ENCODE assay signal across 8 mouse cellular contexts in genomic region chr8:47412696-47413523, GRCm38 (mm10). TPM values are rescaled to one million over a fixed set of nuclear protein-coding genes. Genes with fewer than 3 reads are reported as not detected.
DNase-seq lines count a peak whose midpoint lies in the region; ATAC-seq lines count a peak whose summit lies in the region.

No protein-coding gene starts in this region.

- ATAC-seq in forebrain, embryonic 14.5 days = peak; percentile 64
- peak; percentile 54 for ATAC-seq in hindbrain, embryonic 15.5 days (ENCODE audit: low FRiP score, low read depth)
- no peak for ATAC-seq in liver, embryonic 13.5 days (ENCODE audit: low read depth)
- peak; percentile 71 for ATAC-seq in neural tube, embryonic 14.5 days (ENCODE audit: low read depth)
- no peak for ATAC-seq in CD4-positive, CD25-positive, alpha-beta regulatory T cell, adult 4 months

- peak; percentile 87 for DNase-seq in heart, adult 11 months
- no peak for DNase-seq in heart, adult 8-10 months (ENCODE audit: low spot score)
- peak; percentile 67 for DNase-seq in ZHBTc4 (ENCODE audit: low read depth, low spot score)
- peak; percentile 33 for DNase-seq in forebrain, embryonic 14.5 days (ENCODE audit: low spot score)
- DNase-seq in liver, embryonic 13.5 days = no peak

- H3K9me3 ChIP-seq in forebrain, embryonic 14.5 days (replicated peaks; ENCODE audit: control insufficient read depth, low read length) = no peaks in the 10 kb centered on the region
- no peaks in the 10 kb centered on the region for H3K9me3 ChIP-seq in hindbrain, embryonic 15.5 days
- H3K9me3 ChIP-seq in liver, embryonic 13.5 days (replicated peaks) = no peaks in the 10 kb centered on the region
- H3K9me3 ChIP-seq in neural tube, embryonic 14.5 days (ENCODE audit: control insufficient read depth, low read length) = no peaks in the 10 kb centered on the region

- peaks cover 42% of the 10 kb centered on the region for H3K27me3 ChIP-seq in forebrain, embryonic 14.5 days (replicated peaks; ENCODE audit: control insufficient read depth, insufficient read depth, low read length)
- H3K27me3 ChIP-seq in hindbrain, embryonic 15.5 days = peaks cover 63% of the 10 kb centered on the region
- H3K27me3 ChIP-seq in liver, embryonic 13.5 days = peaks cover 77% of the 10 kb centered on the region
- H3K27me3 ChIP-seq in neural tube, embryonic 14.5 days (ENCODE audit: control insufficient read depth, insufficient read depth, low read length) = peaks cover 38% of the 10 kb centered on the region

- H3K4me2 ChIP-seq in forebrain, embryonic 14.5 days (ENCODE audit: low read length) = peak overlapping the region; percentile 99
- H3K4me2 ChIP-seq in hindbrain, embryonic 15.5 days = peak overlapping the region; percentile 96
- H3K4me2 ChIP-seq in liver, embryonic 13.5 days = peak overlapping the region; percentile 63
- peak overlapping the region; percentile 95 for H3K4me2 ChIP-seq in neural tube, embryonic 14.5 days (ENCODE audit: low read depth, low read length)

- WGBS in forebrain, embryonic 14.5 days = under 1% methylated on average over 76 of the region's 81 CpGs
- under 1% methylated on average over 74 of the region's 81 CpGs for WGBS in hindbrain, embryonic 15.5 days
- 2% methylated on average over 80 of the region's 81 CpGs for WGBS in liver, embryonic 13.5 days (ENCODE audit: insufficient replicate concordance)
- under 1% methylated on average over 75 of the region's 81 CpGs for WGBS in neural tube, embryonic 14.5 days

- H3K9ac ChIP-seq in forebrain, embryonic 14.5 days (ENCODE audit: low read length) = peak overlapping the region; percentile 62
- H3K9ac ChIP-seq in hindbrain, embryonic 15.5 days = peak overlapping the region; percentile 51
- H3K9ac ChIP-seq in liver, embryonic 13.5 days = peak overlapping the region; percentile 29; the same call in 1 of the 2 replicates
- H3K9ac ChIP-seq in neural tube, embryonic 14.5 days (replicated peaks; ENCODE audit: low read depth, low read length) = peak overlapping the region; percentile 37

- H3K27ac ChIP-seq in forebrain, embryonic 14.5 days (ENCODE audit: low read depth, low read length) = no peak overlapping the region
- H3K27ac ChIP-seq in hindbrain, embryonic 15.5 days (replicated peaks) = peak overlapping the region; percentile 40; the same call in 1 of the 2 replicates
- H3K27ac ChIP-seq in liver, embryonic 13.5 days = no peak overlapping the region
- no peak overlapping the region for H3K27ac ChIP-seq in neural tube, embryonic 14.5 days (ENCODE audit: low read depth, low read length)

- H3K4me1 ChIP-seq in forebrain, embryonic 14.5 days (ENCODE audit: control insufficient read depth, insufficient read depth, low read length) = peaks cover 15% of the 10 kb centered on the region
- peaks cover 26% of the 10 kb centered on the region for H3K4me1 ChIP-seq in hindbrain, embryonic 15.5 days (replicated peaks)
- no peaks in the 10 kb centered on the region for H3K4me1 ChIP-seq in liver, embryonic 13.5 days (replicated peaks)
- H3K4me1 ChIP-seq in neural tube, embryonic 14.5 days (ENCODE audit: control insufficient read depth, insufficient read depth, low read length) = peaks cover 12% of the 10 kb centered on the region

- H3K36me3 ChIP-seq in forebrain, embryonic 14.5 days (ENCODE audit: control insufficient read depth, insufficient read depth, low read length) = no peaks in the 10 kb centered on the region
- no peaks in the 10 kb centered on the region for H3K36me3 ChIP-seq in hindbrain, embryonic 15.5 days
- no peaks in the 10 kb centered on the region for H3K36me3 ChIP-seq in liver, embryonic 13.5 days
- no peaks in the 10 kb centered on the region for H3K36me3 ChIP-seq in neural tube, embryonic 14.5 days (ENCODE audit: control insufficient read depth, insufficient read depth, low read length)

- peak overlapping the region; percentile 65 for H3K4me3 ChIP-seq in forebrain, embryonic 14.5 days (ENCODE audit: low read depth, low read length)
- H3K4me3 ChIP-seq in hindbrain, embryonic 15.5 days = peak overlapping the region; percentile 55
- peak overlapping the region; percentile 56 for H3K4me3 ChIP-seq in liver, embryonic 13.5 days (replicated peaks)
- H3K4me3 ChIP-seq in neural tube, embryonic 14.5 days (ENCODE audit: low read depth, low read length) = peak overlapping the region; percentile 56

RNA-seq across cellular contexts. Expression of gene Stox2, which starts 33.3 kb away (rescaled TPM):
- 10 to 100 TPM in 2 of 4 experiments, 1 to 10 TPM in 2; 8.4 to 10.6 (median 10.0) TPM for total RNA-seq in heart, adult 8-10 months (2022)
- polyA plus RNA-seq in forebrain, embryonic 14.5 days (2014; fragmentation: Nextera tagmentation; extraction: Ambion mirVana) = 33.3 and 37.5 TPM in 2 replicates
- polyA plus RNA-seq in hindbrain, embryonic 15.5 days (2015; fragmentation: Nextera tagmentation; extraction: Ambion mirVana) = 43.3 and 43.5 TPM in 2 replicates
- 0.46 and 0.61 TPM in 2 replicates for polyA plus RNA-seq in liver, embryonic 13.5 days (2015; fragmentation: Nextera tagmentation; extraction: Ambion mirVana)
- 39.6 and 49.7 TPM in 2 replicates for polyA plus RNA-seq in neural tube, embryonic 14.5 days (2014; fragmentation: Nextera tagmentation; extraction: Ambion mirVana)
- polyA plus RNA-seq in CD4-positive, CD25-positive, alpha-beta regulatory T cell, adult 4 months (2017; shearing (Covaris generic)) = under 1 TPM; 0.16 TPM

Comparison
In these comparisons a context has a peak if more than half of its experiments do, and no peak if none do; other contexts are left out.
1. DNase-seq: peak in heart, adult 11 months (single experiment), ZHBTc4 (single experiment) and forebrain, embryonic 14.5 days (single experiment); none in heart, adult 8-10 months (single experiment) and liver, embryonic 13.5 days (single experiment).
2. ATAC-seq: peak in forebrain, embryonic 14.5 days (single experiment), hindbrain, embryonic 15.5 days (single experiment) and neural tube, embryonic 14.5 days (single experiment); none in liver, embryonic 13.5 days (single experiment) and CD4-positive, CD25-positive, alpha-beta regulatory T cell, adult 4 months (single experiment).
3. RNA of gene Stox2, which starts 33.3 kb away (polyA plus RNA-seq): 39.6 to 49.7 TPM in neural tube, embryonic 14.5 days, 43.3 to 43.5 TPM in hindbrain, embryonic 15.5 days and 33.3 to 37.5 TPM in forebrain, embryonic 14.5 days; 0.46 to 0.61 TPM in liver, embryonic 13.5 days and 0.16 TPM in CD4-positive, CD25-positive, alpha-beta regulatory T cell, adult 4 months; every median in the first group is over 10 times any median in the second.
4. Peak in every context shown above with its lines, with median percentiles within 50 percentile points of each other: H3K4me2 ChIP-seq, H3K4me3 ChIP-seq and H3K9ac ChIP-seq.